Mouse (Mus musculus): ENCODE measurements at regions not wholly inside any gene's neighbourhood (a gene's known extent, or its start where the extent isn't known, plus 50 kb on each side); places are given as distances from the start of the nearest gene placed in this dataset.
A peak's percentile ranks its signal among the peaks of the same experiment; 100 is the strongest.

- Histone ChIP-seq H3K9ac (ENCODE audit: low read depth, low read length) (no peak overlapping the region), H3K79me2 (replicated peaks; ENCODE audit: control insufficient read depth, insufficient read depth, low read length) (no peaks in the 10 kb centered on the region), H3K27me3 (ENCODE audit: control insufficient read depth, insufficient read depth, low read length) (no peaks in the 10 kb centered on the region), H3K27ac (no peak overlapping the region), H3K4me1 (ENCODE audit: control insufficient read depth, insufficient read depth, low read length) (no peaks in the 10 kb centered on the region; the same call in 1 of the 2 replicates), H3K36me3 (ENCODE audit: control insufficient read depth, insufficient read depth, low read length) (no peaks in the 10 kb centered on the region), H3K4me3 (no peak overlapping the region)
- intact Hi-C loops (cut with DNase I) = no loop called here
- 37% methylated on average over 6 of the region's 6 CpGs for WGBS
- TF ChIP-seq POLR2A (IDR thresholded peaks at IDR 0.05; ENCODE audit: insufficient read depth, low read depth, low read length) (no peak), CTCF (IDR thresholded peaks at IDR 0.05) (no peak), EP300 (IDR thresholded peaks at IDR 0.05; ENCODE audit: insufficient read depth, low read depth, low read length) (no peak)
- DNase-seq = no peak
Observed at GRCm38 (mm10) chr3:8744857-8745256, 865.0 kb downstream of the Zfp704 start.

- Histone ChIP-seq H3K9ac (ENCODE audit: low read depth, low read length) (no peak overlapping the region), H3K36me3 (ENCODE audit: control insufficient read depth, insufficient read depth, low read length) (no peaks in the 10 kb centered on the region), H3K27me3 (ENCODE audit: control insufficient read depth, insufficient read depth, low read length) (no peaks in the 10 kb centered on the region), H3K79me2 (replicated peaks; ENCODE audit: control insufficient read depth, insufficient read depth, low read length) (no peaks in the 10 kb centered on the region), H3K4me1 (ENCODE audit: control insufficient read depth, insufficient read depth, low read length) (no peaks in the 10 kb centered on the region; the same call in 1 of the 2 replicates), H3K4me3 (no peak overlapping the region), H3K27ac (no peak overlapping the region)
- WGBS = 75% methylated on average over 7 of the region's 7 CpGs
- no peak for DNase-seq
- intact Hi-C loops (cut with DNase I) = no loop called here
- TF ChIP-seq POLR2A (IDR thresholded peaks at IDR 0.05; ENCODE audit: insufficient read depth, low read depth, low read length) = no peak
- no peak for TF ChIP-seq CTCF (IDR thresholded peaks at IDR 0.05)
- TF ChIP-seq EP300 (IDR thresholded peaks at IDR 0.05; ENCODE audit: insufficient read depth, low read depth, low read length) = no peak
Observed at GRCm38 (mm10) chr3:8743650-8744049, 866.2 kb downstream of the Zfp704 start.

- no peak for DNase-seq
- Histone ChIP-seq H3K27ac (no peak overlapping the region), H3K9ac (ENCODE audit: low read depth, low read length) (no peak overlapping the region), H3K79me2 (replicated peaks; ENCODE audit: control insufficient read depth, insufficient read depth, low read length) (no peaks in the 10 kb centered on the region), H3K36me3 (ENCODE audit: control insufficient read depth, insufficient read depth, low read length) (no peaks in the 10 kb centered on the region), H3K4me1 (ENCODE audit: control insufficient read depth, insufficient read depth, low read length) (no peaks in the 10 kb centered on the region; the same call in 1 of the 2 replicates), H3K4me3 (no peak overlapping the region), H3K27me3 (ENCODE audit: control insufficient read depth, insufficient read depth, low read length) (no peaks in the 10 kb centered on the region)
- TF ChIP-seq CTCF (IDR thresholded peaks at IDR 0.05) = no peak
- no peak for TF ChIP-seq EP300 (IDR thresholded peaks at IDR 0.05; ENCODE audit: insufficient read depth, low read depth, low read length)
- no peak for TF ChIP-seq POLR2A (IDR thresholded peaks at IDR 0.05; ENCODE audit: insufficient read depth, low read depth, low read length)
- intact Hi-C loops (cut with DNase I) = no loop called here
- WGBS = 82% methylated on average over 8 of the region's 8 CpGs
Observed at GRCm38 (mm10) chr3:8741266-8742023, 868.4 kb downstream of the Zfp704 start.

GRCm38 (mm10) chr3:8740710-8741109, 869.2 kb downstream of the Zfp704 start:
- Histone ChIP-seq H3K9ac (ENCODE audit: low read depth, low read length) (no peak overlapping the region), H3K27me3 (ENCODE audit: control insufficient read depth, insufficient read depth, low read length) (no peaks in the 10 kb centered on the region), H3K79me2 (replicated peaks; ENCODE audit: control insufficient read depth, insufficient read depth, low read length) (no peaks in the 10 kb centered on the region), H3K4me1 (ENCODE audit: control insufficient read depth, insufficient read depth, low read length) (peaks cover 2% of the 10 kb centered on the region), H3K27ac (no peak overlapping the region), H3K4me3 (no peak overlapping the region), H3K36me3 (ENCODE audit: control insufficient read depth, insufficient read depth, low read length) (no peaks in the 10 kb centered on the region)
- intact Hi-C loops (cut with DNase I) = no loop called here
- 82% methylated on average over 5 of the region's 5 CpGs for WGBS
- DNase-seq = no peak
- TF ChIP-seq EP300 (IDR thresholded peaks at IDR 0.05; ENCODE audit: insufficient read depth, low read depth, low read length) (no peak), POLR2A (IDR thresholded peaks at IDR 0.05; ENCODE audit: insufficient read depth, low read depth, low read length) (no peak), CTCF (IDR thresholded peaks at IDR 0.05) (no peak)

- H3K27ac ChIP-seq = no peak overlapping the region
- no peaks in the 10 kb centered on the region for H3K36me3 ChIP-seq (ENCODE audit: control insufficient read depth, insufficient read depth, low read length)
- no peaks in the 10 kb centered on the region for H3K27me3 ChIP-seq (ENCODE audit: control insufficient read depth, insufficient read depth, low read length)
- intact Hi-C loops (cut with DNase I) = no loop called here
- peaks cover 2% of the 10 kb centered on the region for H3K4me1 ChIP-seq (ENCODE audit: control insufficient read depth, insufficient read depth, low read length)
- no peaks in the 10 kb centered on the region for H3K79me2 ChIP-seq (replicated peaks; ENCODE audit: control insufficient read depth, insufficient read depth, low read length)
- no peak overlapping the region for H3K9ac ChIP-seq (ENCODE audit: low read depth, low read length)
- 90% methylated on average over 14 of the region's 14 CpGs for WGBS
- H3K4me3 ChIP-seq = no peak overlapping the region
- TF ChIP-seq CTCF (IDR thresholded peaks at IDR 0.05) = no peak
- no peak for TF ChIP-seq POLR2A (IDR thresholded peaks at IDR 0.05; ENCODE audit: insufficient read depth, low read depth, low read length)
- no peak for TF ChIP-seq EP300 (IDR thresholded peaks at IDR 0.05; ENCODE audit: insufficient read depth, low read depth, low read length)
- DNase-seq = no peak
Observed at GRCm38 (mm10) chr3:8739299-8739698, 870.6 kb downstream of the Zfp704 start.

- no peak overlapping the region for H3K27ac ChIP-seq
- no peak overlapping the region for H3K4me3 ChIP-seq
- intact Hi-C loops (cut with DNase I) = no loop called here
- no peak overlapping the region for H3K9ac ChIP-seq (ENCODE audit: low read depth, low read length)
- H3K79me2 ChIP-seq (replicated peaks; ENCODE audit: control insufficient read depth, insufficient read depth, low read length) = no peaks in the 10 kb centered on the region
- H3K4me1 ChIP-seq (ENCODE audit: control insufficient read depth, insufficient read depth, low read length) = peaks cover 2% of the 10 kb centered on the region
- H3K36me3 ChIP-seq (ENCODE audit: control insufficient read depth, insufficient read depth, low read length) = no peaks in the 10 kb centered on the region
- DNase-seq = peak in 1 of 2 experiments; percentile 28
- no peak for TF ChIP-seq CTCF (IDR thresholded peaks at IDR 0.05)
- no peak for TF ChIP-seq POLR2A (IDR thresholded peaks at IDR 0.05; ENCODE audit: insufficient read depth, low read depth, low read length)
- no peak for TF ChIP-seq EP300 (IDR thresholded peaks at IDR 0.05; ENCODE audit: insufficient read depth, low read depth, low read length)
- H3K27me3 ChIP-seq (ENCODE audit: control insufficient read depth, insufficient read depth, low read length) = no peaks in the 10 kb centered on the region
- 38% methylated on average over 10 of the region's 10 CpGs for WGBS
Observed at GRCm38 (mm10) chr3:8736239-8736953, 873.5 kb downstream of the Zfp704 start.
